Mouse (Mus musculus) cerebellum, adult 11 months (tissue): Measurements from ENCODE around the gene Cux2.

Experiments
- DNase-seq: peaks from one replicate; pipeline ENCODE4 v3.0.0; 2022

Gene Cux2

GRCm38 (mm10) chr5:121834241-121834606 lies 215.7 kb downstream of the Cux2 start:
- no peak for DNase-seq

- DNase-seq = no peak
These were observed 216.2 kb downstream of the Cux2 start for GRCm38 (mm10) chr5:121833572-121834240.

GRCm38 (mm10) chr5:121833159-121833558 lies 216.7 kb downstream of the Cux2 start:
- DNase-seq = no peak

GRCm38 (mm10) chr5:121832376-121833155 lies 217.3 kb downstream of the Cux2 start:
- DNase-seq = no peak

- no peak for DNase-seq
These were observed 218.8 kb downstream of the Cux2 start for GRCm38 (mm10) chr5:121831002-121831601.

- DNase-seq = peak; percentile 72
These were observed 221.1 kb downstream of the Cux2 start for GRCm38 (mm10) chr5:121828491-121829432.

GRCm38 (mm10) chr5:121827876-121828275 lies 222.0 kb downstream of the Cux2 start:
- no peak for DNase-seq

- peak; percentile 45 for DNase-seq
These were observed 224.3 kb downstream of the Cux2 start for GRCm38 (mm10) chr5:121825606-121826005.

- DNase-seq = peak; percentile 26
These were observed 225.8 kb downstream of the Cux2 start for GRCm38 (mm10) chr5:121824121-121824520.

GRCm38 (mm10) chr5:121823668-121824067 lies 226.2 kb downstream of the Cux2 start:
- peak; percentile 21 for DNase-seq

GRCm38 (mm10) chr5:121822786-121823505 lies 227.0 kb downstream of the Cux2 start:
- DNase-seq = peak; percentile 26

- peak; percentile 37 for DNase-seq
These were observed 228.3 kb downstream of the Cux2 start for GRCm38 (mm10) chr5:121821552-121821951.

GRCm38 (mm10) chr5:121821116-121821515 lies 228.8 kb downstream of the Cux2 start:
- DNase-seq = no peak

GRCm38 (mm10) chr5:121820657-121821056 lies 229.2 kb downstream of the Cux2 start:
- DNase-seq = no peak

- no peak for DNase-seq
These were observed 229.7 kb downstream of the Cux2 start for GRCm38 (mm10) chr5:121820161-121820560.

GRCm38 (mm10) chr5:121819559-121819958 lies 230.3 kb downstream of the Cux2 start:
- no peak for DNase-seq

GRCm38 (mm10) chr5:121818862-121819261 lies 231.0 kb downstream of the Cux2 start:
- DNase-seq = no peak

- DNase-seq = no peak
These were observed 231.5 kb downstream of the Cux2 start for GRCm38 (mm10) chr5:121818401-121818800.

- DNase-seq = peak; percentile 28
These were observed 232.4 kb downstream of the Cux2 start for GRCm38 (mm10) chr5:121817551-121817950.

- no peak for DNase-seq
These were observed 233.3 kb downstream of the Cux2 start for GRCm38 (mm10) chr5:121816611-121817010.

GRCm38 (mm10) chr5:121815867-121816380 lies 234.0 kb downstream of the Cux2 start:
- DNase-seq = no peak

GRCm38 (mm10) chr5:121815067-121815466 lies 234.8 kb downstream of the Cux2 start:
- peak; percentile 69 for DNase-seq
